Mouse (Mus musculus) kidney, postnatal 0 days (tissue): ENCODE measurements around the gene Olfr1555-ps1. TPM values are rescaled to one million over a fixed set of nuclear protein-coding genes. Genes with fewer than 3 reads are reported as not detected.
"Not testable (repeated sequence)": the region's sequence is repeated elsewhere in the genome, so short reads cannot be mapped to it uniquely, and the experiment has no call there.

Experiments used
- ATAC-seq: fragments of 200-750 bp; cut with Nextera tagmentation; replicated peaks from 2 replicates; pipeline ENCODE4 v1.8.0; 2017; ENCODE audit warnings: low read depth, moderate number of reproducible peaks, moderate TSS enrichment, moderate library complexity; ENCODE audit not compliant: low FRiP score
- DNase-seq: peaks from one replicate; pipeline ENCODE4 v3.0.0-alpha.2; 2016; ENCODE audit warnings: low spot score
- H3K27ac ChIP-seq: fragments of 300-500 bp; sonication (generic); 2 replicates; pipeline ENCODE4 v1.5.1; 2014; ENCODE audit warnings: mild to moderate bottlenecking
- H3K27me3 ChIP-seq: fragments of 300-500 bp; sonication (generic); 2 replicates; pipeline ENCODE4 v1.6.1; 2014; ENCODE audit warnings: low read length, mixed read lengths; ENCODE audit not compliant: insufficient read depth
- H3K36me3 ChIP-seq: fragments of 300-500 bp; sonication (generic); 2 replicates; pipeline ENCODE4 v1.6.1; 2014; ENCODE audit warnings: low read length, mixed read lengths; ENCODE audit not compliant: insufficient read depth
- H3K4me1 ChIP-seq: fragments of 300-500 bp; sonication (generic); replicated peaks from 2 replicates; pipeline ENCODE4 v1.6.1; 2014; ENCODE audit warnings: antibody characterized with exemption, low read length, mixed read lengths; ENCODE audit not compliant: insufficient read depth
- H3K4me2 ChIP-seq: fragments of 300-500 bp; sonication (generic); 2 replicates; pipeline ENCODE4 v1.6.1; 2014; ENCODE audit warnings: mild to moderate bottlenecking, low read length, moderate library complexity, mixed read lengths
- H3K4me3 ChIP-seq: fragments of 300-500 bp; sonication (generic); replicated peaks from 2 replicates; pipeline ENCODE4 v1.5.1; 2014; ENCODE audit warnings: low read depth, low read length
- H3K9ac ChIP-seq: fragments of 300-500 bp; sonication (generic); 2 replicates; pipeline ENCODE4 v1.6.1; 2014; ENCODE audit warnings: low read depth, low read length
- H3K9me3 ChIP-seq: fragments of 300-500 bp; sonication (generic); replicated peaks from 2 replicates; pipeline ENCODE4 v1.6.1; 2016; ENCODE audit warnings: low read length, inconsistent platforms, mixed read lengths
- CTCF ChIP-seq: IDR thresholded peaks from 2 replicates; pipeline ENCODE4 v1.5.1; 2016; ENCODE audit warnings: antibody characterized with exemption, low read depth, mild to moderate bottlenecking, moderate library complexity
- WGBS: fragments of 180-500 bp; shearing (Covaris S2); extraction: QIAGEN DNeasy Blood & Tissue Kit; methylation state at CpG from one replicate; pipeline ENCODE4 v1.1.7; 2014; 5-methylcytosine and 5-hydroxymethylcytosine counted together
- polyA plus RNA-seq: library from polyadenylated mRNA; unstranded; fragments of >200 nt; fragmentation: Nextera tagmentation; extraction: Ambion mirVana; gene quantifications from 2 replicates; pipeline ENCODE4 v1.2.1, GENCODE M21; 2015

The Olfr1555-ps1 gene
- not detected in 2 replicates for polyA plus RNA-seq

- ATAC-seq, H3K36me3 ChIP-seq, H3K9ac ChIP-seq, H3K27ac ChIP-seq, DNase-seq, H3K4me1 ChIP-seq, H3K4me3 ChIP-seq, H3K4me2 ChIP-seq, H3K27me3 ChIP-seq, H3K9me3 ChIP-seq: not testable (repeated sequence)
- 49% methylated on average over 1 of the region's 1 CpGs for WGBS
These were observed at the start of gene Olfr1555-ps1 for GRCm38 (mm10) chr19:12170062-12170599. Gene Olfr1555-ps1 (minus strand): TSS chr19:12170112.

DNA sequence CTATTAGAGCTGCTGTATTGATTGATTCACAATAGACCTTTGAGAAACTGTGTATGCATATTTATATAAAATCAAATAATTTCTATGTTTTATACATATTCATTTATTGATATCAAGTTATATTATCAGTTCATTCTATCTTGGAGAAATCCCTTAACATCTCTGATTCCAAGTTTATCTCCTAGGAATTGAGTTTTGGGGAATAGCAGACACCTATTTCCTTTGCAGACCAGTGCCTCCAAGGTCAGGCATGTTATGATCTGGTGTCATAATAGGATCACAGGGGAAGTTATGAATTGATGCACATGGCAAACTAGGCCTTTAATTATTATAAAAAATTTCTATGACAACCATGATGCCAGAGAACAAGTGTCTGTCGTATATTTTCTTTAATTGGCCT, 30.4 kb upstream of the Olfr1555-ps1 start, which contains the start of gene Olfr1431:
Gene Olfr1431, plus strand, starts transcription at position 301 of the 400 bp plus-strand sequence.
- no peak within 1 kb of the TSS for H3K27ac ChIP-seq
- no peaks in the 10 kb centered on the region for H3K9me3 ChIP-seq
- 72% methylated on average over 1 of the region's 1 CpGs for WGBS
- H3K4me3 ChIP-seq: no peak within 1 kb of the TSS
- no peaks in the 10 kb centered on the region for H3K27me3 ChIP-seq
- no peak within 1 kb of the TSS for H3K4me2 ChIP-seq
- TF ChIP-seq CTCF: no peak
- no peaks in the 10 kb centered on the region for H3K36me3 ChIP-seq
- no peak within 1 kb of the TSS for H3K9ac ChIP-seq
- no peaks in the 10 kb centered on the region for H3K4me1 ChIP-seq
- ATAC-seq: no peak
- DNase-seq: no peak

- not testable (repeated sequence) for H3K36me3 ChIP-seq, H3K27ac ChIP-seq, H3K4me3 ChIP-seq, H3K27me3 ChIP-seq, DNase-seq, H3K9me3 ChIP-seq, H3K4me1 ChIP-seq, H3K4me2 ChIP-seq, H3K9ac ChIP-seq, ATAC-seq
- WGBS: 87% methylated on average over 4 of the region's 4 CpGs
These were observed 29.2 kb upstream of the Olfr1555-ps1 start for GRCm38 (mm10) chr19:12199076-12199475.

GRCm38 (mm10) chr19:12175431-12175830, 5.5 kb upstream of the Olfr1555-ps1 start:
- H3K4me3 ChIP-seq, H3K4me1 ChIP-seq, H3K4me2 ChIP-seq, H3K36me3 ChIP-seq, H3K9ac ChIP-seq, ATAC-seq, DNase-seq, H3K27me3 ChIP-seq, H3K9me3 ChIP-seq, H3K27ac ChIP-seq: not testable (repeated sequence)
- WGBS: 78% methylated on average over 5 of the region's 5 CpGs

- TF ChIP-seq CTCF: no peak
- no peak overlapping the region for H3K27ac ChIP-seq
- H3K4me2 ChIP-seq: no peak overlapping the region
- no peak for DNase-seq
- no peak overlapping the region for H3K4me3 ChIP-seq
- H3K36me3 ChIP-seq: no peaks in the 10 kb centered on the region
- H3K27me3 ChIP-seq: no peaks in the 10 kb centered on the region
- 88% methylated on average over 3 of the region's 3 CpGs for WGBS
- no peak overlapping the region for H3K9ac ChIP-seq
- no peaks in the 10 kb centered on the region for H3K4me1 ChIP-seq
- H3K9me3 ChIP-seq: no peaks in the 10 kb centered on the region
- no peak for ATAC-seq
These were observed 24.5 kb downstream of the Olfr1555-ps1 start for GRCm38 (mm10) chr19:12145452-12145851.

GRCm38 (mm10) chr19:12143356-12143755, 26.6 kb downstream of the Olfr1555-ps1 start:
- Histone ChIP-seq H3K4me1 (no peaks in the 10 kb centered on the region), H3K36me3 (no peaks in the 10 kb centered on the region), H3K4me2 (no peak overlapping the region), H3K9me3 (no peaks in the 10 kb centered on the region), H3K27ac (no peak overlapping the region), H3K27me3 (no peaks in the 10 kb centered on the region), H3K9ac (no peak overlapping the region), H3K4me3 (no peak overlapping the region)
- DNase-seq (no peak), ATAC-seq (no peak)
- no peak for TF ChIP-seq CTCF
- WGBS: 61% methylated on average over 1 of the region's 1 CpGs

- Histone ChIP-seq H3K36me3 (no peaks in the 10 kb centered on the region), H3K4me3 (no peak overlapping the region), H3K4me2 (no peak overlapping the region), H3K27ac (no peak overlapping the region), H3K27me3 (no peaks in the 10 kb centered on the region), H3K9ac (no peak overlapping the region), H3K4me1 (no peaks in the 10 kb centered on the region), H3K9me3 (no peaks in the 10 kb centered on the region)
- peak; percentile 38 for DNase-seq
- TF ChIP-seq CTCF: peak; percentile 67
- WGBS: 34% methylated on average over 2 of the region's 2 CpGs
- no peak for ATAC-seq
These were observed 35.6 kb downstream of the Olfr1555-ps1 start for GRCm38 (mm10) chr19:12134289-12134688.
